Mouse (Mus musculus): Measurements from ENCODE around the gene Gtf2h4. TPM values are rescaled to one million over a fixed set of nuclear protein-coding genes. Genes with fewer than 3 reads are reported as not detected.

Gtf2h4 gene
- polyA plus RNA-seq, 1 experiment from 2014 or later, result 42.7 TPM

- no peak overlapping the region for H3K9ac ChIP-seq (replicated peaks; ENCODE audit: low read depth, low read length)
- H3K36me3 ChIP-seq (ENCODE audit: control insufficient read depth, insufficient read depth, low read length), result peaks cover 64% of the 10 kb centered on the region
- H3K4me1 ChIP-seq (ENCODE audit: control insufficient read depth, insufficient read depth, low read length), result peaks cover 9% of the 10 kb centered on the region
- 78% methylated on average over 4 of the region's 4 CpGs for WGBS
- no peak for ATAC-seq (ENCODE audit: insufficient number of reproducible peaks, insufficient read depth, low FRiP score, low read depth)
- no peak overlapping the region for H3K27ac ChIP-seq (ENCODE audit: low read length)
- H3K9me3 ChIP-seq (ENCODE audit: control insufficient read depth, low read depth, low read length), result no peaks in the 10 kb centered on the region
- H3K27me3 ChIP-seq (ENCODE audit: control insufficient read depth, insufficient read depth, low read length), result no peaks in the 10 kb centered on the region
- no peak overlapping the region for H3K4me2 ChIP-seq (replicated peaks; ENCODE audit: low read depth, low read length)
- H3K4me3 ChIP-seq (ENCODE audit: low read depth, low read length), result no peak overlapping the region
Measured at GRCm38 (mm10) chr17:35692368-35692767, 18.8 kb upstream of the Gtf2h4 start.

GRCm38 (mm10) chr17:35691811-35692210 is 18.3 kb upstream of the Gtf2h4 start:
- Histone ChIP-seq H3K36me3 (ENCODE audit: control insufficient read depth, insufficient read depth, low read length) (peaks cover 70% of the 10 kb centered on the region), H3K4me3 (ENCODE audit: low read depth, low read length) (no peak overlapping the region), H3K27ac (ENCODE audit: low read length) (no peak overlapping the region), H3K4me2 (replicated peaks; ENCODE audit: low read depth, low read length) (no peak overlapping the region), H3K27me3 (ENCODE audit: control insufficient read depth, insufficient read depth, low read length) (no peaks in the 10 kb centered on the region), H3K9me3 (ENCODE audit: control insufficient read depth, low read depth, low read length) (no peaks in the 10 kb centered on the region), H3K9ac (replicated peaks; ENCODE audit: low read depth, low read length) (no peak overlapping the region), H3K4me1 (ENCODE audit: control insufficient read depth, insufficient read depth, low read length) (peaks cover 3% of the 10 kb centered on the region; the same call in 1 of the 2 replicates)
- WGBS, result 84% methylated on average over 4 of the region's 4 CpGs
- ATAC-seq (ENCODE audit: insufficient number of reproducible peaks, insufficient read depth, low FRiP score, low read depth), result no peak

- no peak for ATAC-seq (ENCODE audit: insufficient number of reproducible peaks, insufficient read depth, low FRiP score, low read depth)
- no peaks in the 10 kb centered on the region for H3K9me3 ChIP-seq (ENCODE audit: control insufficient read depth, low read depth, low read length)
- 87% methylated on average over 18 of the region's 18 CpGs for WGBS
Measured at GRCm38 (mm10) chr17:35689936-35690645, 16.6 kb upstream of the Gtf2h4 start.

DNA sequence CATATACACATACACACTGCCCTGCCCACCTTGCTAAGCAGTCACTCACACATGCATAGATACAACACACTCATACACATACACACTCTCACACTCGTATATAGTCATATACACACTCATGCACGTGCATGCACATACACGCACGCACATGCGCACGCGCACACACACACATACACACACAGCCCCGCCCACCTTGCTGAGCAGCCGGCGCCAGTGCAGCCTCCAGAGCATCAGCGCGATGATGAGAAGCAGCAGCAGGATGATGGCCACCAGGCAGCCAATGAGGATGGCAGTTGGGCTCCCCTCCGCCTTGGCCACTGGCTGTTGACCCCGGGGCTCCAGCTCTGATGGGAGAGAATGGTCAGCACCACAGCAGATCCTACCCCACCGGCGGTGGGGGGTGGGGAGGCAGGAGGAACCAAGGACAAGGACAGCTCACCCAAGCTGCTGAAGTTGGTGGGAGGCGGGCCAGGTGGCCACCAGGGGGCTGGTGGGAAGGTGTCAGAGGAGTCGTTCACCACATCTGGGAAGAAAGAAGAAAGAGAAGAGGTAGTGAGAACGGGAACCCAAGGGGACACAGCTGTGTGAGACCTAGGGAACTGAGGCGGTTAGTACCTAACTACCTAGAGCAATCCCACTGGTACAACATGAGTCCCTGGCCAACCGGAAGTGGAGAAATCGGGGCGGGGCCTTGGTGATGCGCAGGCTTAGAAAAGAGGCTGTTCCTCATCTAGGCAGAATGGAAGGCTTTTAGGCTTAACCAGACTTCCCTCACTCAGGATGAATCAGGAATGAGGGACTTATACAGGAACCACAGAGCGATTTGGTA is 15.0 kb upstream of the Gtf2h4 start:
- Histone ChIP-seq H3K9ac (replicated peaks; ENCODE audit: low read depth, low read length) (no peak overlapping the region), H3K9me3 (ENCODE audit: control insufficient read depth, low read depth, low read length) (no peaks in the 10 kb centered on the region), H3K4me1 (ENCODE audit: control insufficient read depth, insufficient read depth, low read length) (no peaks in the 10 kb centered on the region), H3K4me2 (replicated peaks; ENCODE audit: low read depth, low read length) (no peak overlapping the region), H3K4me3 (ENCODE audit: low read depth, low read length) (no peak overlapping the region), H3K27ac (ENCODE audit: low read length) (no peak overlapping the region), H3K27me3 (ENCODE audit: control insufficient read depth, insufficient read depth, low read length) (no peaks in the 10 kb centered on the region), H3K36me3 (ENCODE audit: control insufficient read depth, insufficient read depth, low read length) (peaks cover 96% of the 10 kb centered on the region)
- 87% methylated on average over 25 of the region's 25 CpGs for WGBS
- ATAC-seq (ENCODE audit: insufficient number of reproducible peaks, insufficient read depth, low FRiP score, low read depth), result no peak

More at GRCm38 (mm10) chr17:35689936-35690645, 16.6 kb upstream of the Gtf2h4 start:
- H3K4me2 ChIP-seq (replicated peaks; ENCODE audit: low read depth, low read length), result no peak overlapping the region
- H3K4me3 ChIP-seq (ENCODE audit: low read depth, low read length), result no peak overlapping the region
- H3K27me3 ChIP-seq (ENCODE audit: control insufficient read depth, insufficient read depth, low read length), result no peaks in the 10 kb centered on the region
- no peak overlapping the region for H3K9ac ChIP-seq (replicated peaks; ENCODE audit: low read depth, low read length)
- H3K4me1 ChIP-seq (ENCODE audit: control insufficient read depth, insufficient read depth, low read length), result no peaks in the 10 kb centered on the region
- peaks cover 87% of the 10 kb centered on the region for H3K36me3 ChIP-seq (ENCODE audit: control insufficient read depth, insufficient read depth, low read length)
- H3K27ac ChIP-seq (ENCODE audit: low read length), result no peak overlapping the region

- Histone ChIP-seq H3K27ac (ENCODE audit: low read length) (no peak overlapping the region), H3K27me3 (ENCODE audit: control insufficient read depth, insufficient read depth, low read length) (no peaks in the 10 kb centered on the region), H3K4me2 (replicated peaks; ENCODE audit: low read depth, low read length) (no peak overlapping the region), H3K4me3 (ENCODE audit: low read depth, low read length) (no peak overlapping the region), H3K36me3 (ENCODE audit: control insufficient read depth, insufficient read depth, low read length) (peaks cover 86% of the 10 kb centered on the region), H3K9me3 (ENCODE audit: control insufficient read depth, low read depth, low read length) (no peaks in the 10 kb centered on the region), H3K4me1 (ENCODE audit: control insufficient read depth, insufficient read depth, low read length) (no peaks in the 10 kb centered on the region), H3K9ac (replicated peaks; ENCODE audit: low read depth, low read length) (no peak overlapping the region)
- no peak for ATAC-seq (ENCODE audit: insufficient number of reproducible peaks, insufficient read depth, low FRiP score, low read depth)
- 79% methylated on average over 9 of the region's 9 CpGs for WGBS
Measured at GRCm38 (mm10) chr17:35685061-35685460, 11.5 kb upstream of the Gtf2h4 start.

DNA sequence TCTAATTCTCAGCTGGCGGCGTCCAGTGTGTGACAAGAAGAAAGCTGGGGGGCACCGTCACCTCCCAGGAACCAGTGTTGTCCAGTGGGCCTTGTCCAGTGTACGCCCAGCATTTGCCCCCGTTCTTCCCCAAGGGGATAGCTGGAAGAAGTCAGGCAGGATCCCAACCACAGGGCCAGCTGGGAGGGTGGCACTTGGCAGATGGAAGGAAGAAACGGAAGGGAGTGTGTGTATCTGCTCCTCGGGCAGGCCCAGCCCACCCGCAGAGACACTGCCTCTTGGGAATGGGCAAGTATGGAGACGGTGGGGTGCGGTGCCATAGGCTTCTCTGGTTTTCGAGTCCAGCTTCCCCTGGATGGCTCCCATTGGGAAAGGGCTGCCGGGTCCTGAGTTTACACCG is 8.4 kb upstream of the Gtf2h4 start:
- H3K4me3 ChIP-seq (ENCODE audit: low read depth, low read length), result no peak overlapping the region
- H3K27me3 ChIP-seq (ENCODE audit: control insufficient read depth, insufficient read depth, low read length), result no peaks in the 10 kb centered on the region
- H3K9ac ChIP-seq (replicated peaks; ENCODE audit: low read depth, low read length), result no peak overlapping the region
- H3K36me3 ChIP-seq (ENCODE audit: control insufficient read depth, insufficient read depth, low read length), result peaks cover 55% of the 10 kb centered on the region
- no peak overlapping the region for H3K4me2 ChIP-seq (replicated peaks; ENCODE audit: low read depth, low read length)
- 85% methylated on average over 12 of the region's 13 CpGs for WGBS
- H3K4me1 ChIP-seq (ENCODE audit: control insufficient read depth, insufficient read depth, low read length), result no peaks in the 10 kb centered on the region
- H3K27ac ChIP-seq (ENCODE audit: low read length), result no peak overlapping the region
- ATAC-seq (ENCODE audit: insufficient number of reproducible peaks, insufficient read depth, low FRiP score, low read depth), result no peak
- no peaks in the 10 kb centered on the region for H3K9me3 ChIP-seq (ENCODE audit: control insufficient read depth, low read depth, low read length)

GRCm38 (mm10) chr17:35680591-35680990 is 7.1 kb upstream of the Gtf2h4 start:
- no peak overlapping the region for H3K27ac ChIP-seq (ENCODE audit: low read length)
- H3K36me3 ChIP-seq (ENCODE audit: control insufficient read depth, insufficient read depth, low read length), result peaks cover 41% of the 10 kb centered on the region
- H3K4me3 ChIP-seq (ENCODE audit: low read depth, low read length), result no peak overlapping the region
- no peaks in the 10 kb centered on the region for H3K4me1 ChIP-seq (ENCODE audit: control insufficient read depth, insufficient read depth, low read length)
- no peaks in the 10 kb centered on the region for H3K9me3 ChIP-seq (ENCODE audit: control insufficient read depth, low read depth, low read length)
- no peak overlapping the region for H3K4me2 ChIP-seq (replicated peaks; ENCODE audit: low read depth, low read length)
- H3K9ac ChIP-seq (replicated peaks; ENCODE audit: low read depth, low read length), result no peak overlapping the region
- WGBS, result 13% methylated on average over 6 of the region's 6 CpGs
- no peak for ATAC-seq (ENCODE audit: insufficient number of reproducible peaks, insufficient read depth, low FRiP score, low read depth)
- H3K27me3 ChIP-seq (ENCODE audit: control insufficient read depth, insufficient read depth, low read length), result no peaks in the 10 kb centered on the region

GRCm38 (mm10) chr17:35672527-35672926 is 1.0 kb downstream of the Gtf2h4 start:
- Histone ChIP-seq H3K4me2 (replicated peaks; ENCODE audit: low read depth, low read length) (no peak overlapping the region), H3K4me1 (ENCODE audit: control insufficient read depth, insufficient read depth, low read length) (0 out of 2 replicates have a peak, but pooled peaks cover 8% of the 10 kb centered on the region), H3K36me3 (ENCODE audit: control insufficient read depth, insufficient read depth, low read length) (peaks cover 12% of the 10 kb centered on the region; the same call in 1 of the 2 replicates), H3K4me3 (ENCODE audit: low read depth, low read length) (no peak overlapping the region; the same call in 1 of the 2 replicates), H3K9ac (replicated peaks; ENCODE audit: low read depth, low read length) (no peak overlapping the region), H3K27ac (ENCODE audit: low read length) (no peak overlapping the region), H3K27me3 (ENCODE audit: control insufficient read depth, insufficient read depth, low read length) (no peaks in the 10 kb centered on the region), H3K9me3 (ENCODE audit: control insufficient read depth, low read depth, low read length) (no peaks in the 10 kb centered on the region)
- no peak for ATAC-seq (ENCODE audit: insufficient number of reproducible peaks, insufficient read depth, low FRiP score, low read depth)
- 90% methylated on average over 6 of the region's 6 CpGs for WGBS
